Mouse (Mus musculus) neural tube, embryonic 14.5 days (tissue): ENCODE data around the gene Synrg. TPM values are rescaled to one million over a fixed set of nuclear protein-coding genes. Genes with fewer than 3 reads are reported as not detected.

ENCODE experiments used
- ATAC-seq: fragments of 200-750 bp; cut with Nextera tagmentation; 2 replicates; pipeline ENCODE4 v1.8.0; 2017; ENCODE audit warnings: low read depth, mild to moderate bottlenecking, moderate TSS enrichment, moderate library complexity
- H3K27ac ChIP-seq: fragments of 300-500 bp; sonication (generic); 2 replicates; pipeline ENCODE4 v1.5.1; 2014; ENCODE audit warnings: low read depth, mild to moderate bottlenecking, control low read depth, low read length, moderate library complexity, mixed read lengths
- H3K27me3 ChIP-seq: fragments of 300-500 bp; sonication (generic); 2 replicates; pipeline ENCODE4 v1.6.1; 2014; ENCODE audit warnings: low read length; ENCODE audit not compliant: control insufficient read depth, insufficient read depth
- H3K36me3 ChIP-seq: fragments of 300-500 bp; sonication (generic); 2 replicates; pipeline ENCODE4 v1.6.1; 2014; ENCODE audit warnings: low read length, mixed read lengths; ENCODE audit not compliant: control insufficient read depth, insufficient read depth
- H3K4me1 ChIP-seq: fragments of 300-500 bp; sonication (generic); 2 replicates; pipeline ENCODE4 v1.6.1; 2014; ENCODE audit warnings: low read length; ENCODE audit not compliant: control insufficient read depth, insufficient read depth
- H3K4me2 ChIP-seq: fragments of 300-500 bp; sonication (generic); 2 replicates; pipeline ENCODE4 v1.6.1; 2014; ENCODE audit warnings: mild to moderate bottlenecking, low read depth, low read length, control low read depth
- H3K4me3 ChIP-seq: fragments of 300-500 bp; sonication (generic); 2 replicates; pipeline ENCODE4 v1.5.1; 2014; ENCODE audit warnings: low read depth, low read length, control low read depth, mixed read lengths
- H3K9ac ChIP-seq: fragments of 300-500 bp; sonication (generic); replicated peaks from 2 replicates; pipeline ENCODE4 v1.6.1; 2014; ENCODE audit warnings: low read depth, mild to moderate bottlenecking, control low read depth, low read length, mixed read lengths
- H3K9me3 ChIP-seq: fragments of 300-500 bp; sonication (generic); 2 replicates; pipeline ENCODE4 v1.6.1; 2016; ENCODE audit warnings: low read length; ENCODE audit not compliant: control insufficient read depth
- WGBS: fragments of 180-500 bp; shearing (Covaris S2); extraction: QIAGEN DNeasy Blood & Tissue Kit; methylation state at CpG from one replicate; pipeline ENCODE4 v1.1.7; 2014; 5-methylcytosine and 5-hydroxymethylcytosine counted together
- polyA plus RNA-seq: library from polyadenylated mRNA; unstranded; fragments of >200 nt; fragmentation: Nextera tagmentation; extraction: Ambion mirVana; gene quantifications from 2 replicates; pipeline ENCODE4 v1.2.1, GENCODE M21; 2014

Gene Synrg
- polyA plus RNA-seq, 1 experiment from 2014 or later: 24.9 TPM

GRCm38 (mm10) chr11:84042808-84043762, 78.9 kb downstream of the Synrg start:
- H3K4me2 ChIP-seq: no peak overlapping the region
- H3K27ac ChIP-seq: peak overlapping the region; percentile 66
- H3K27me3 ChIP-seq: no peaks in the 10 kb centered on the region
- ATAC-seq: peak; percentile 87
- H3K9me3 ChIP-seq: no peaks in the 10 kb centered on the region
- peaks cover 15% of the 10 kb centered on the region for H3K4me1 ChIP-seq
- no peak overlapping the region for H3K4me3 ChIP-seq
- H3K36me3 ChIP-seq: peaks cover 18% of the 10 kb centered on the region
- 14% methylated on average over 14 of the region's 14 CpGs for WGBS
- no peak overlapping the region for H3K9ac ChIP-seq

GRCm38 (mm10) chr11:84044988-84045387, 80.8 kb downstream of the Synrg start:
- no peak overlapping the region for H3K4me3 ChIP-seq
- H3K4me1 ChIP-seq: peaks cover 19% of the 10 kb centered on the region
- no peaks in the 10 kb centered on the region for H3K27me3 ChIP-seq
- H3K4me2 ChIP-seq: no peak overlapping the region
- WGBS: 46% methylated on average over 1 of the region's 1 CpGs
- no peak for ATAC-seq
- no peak overlapping the region for H3K27ac ChIP-seq
- H3K9ac ChIP-seq: no peak overlapping the region
- no peaks in the 10 kb centered on the region for H3K9me3 ChIP-seq
- peaks cover 14% of the 10 kb centered on the region for H3K36me3 ChIP-seq

GRCm38 (mm10) chr11:84047270-84047669, 83.0 kb downstream of the Synrg start:
- Histone ChIP-seq H3K4me1 (peaks cover 19% of the 10 kb centered on the region), H3K9ac (no peak overlapping the region), H3K4me3 (no peak overlapping the region), H3K36me3 (no peaks in the 10 kb centered on the region), H3K9me3 (no peaks in the 10 kb centered on the region), H3K27me3 (no peaks in the 10 kb centered on the region), H3K27ac (no peak overlapping the region), H3K4me2 (no peak overlapping the region)
- no peak for ATAC-seq
- 77% methylated on average over 4 of the region's 4 CpGs for WGBS

GRCm38 (mm10) chr11:84048411-84048810, 84.2 kb downstream of the Synrg start:
- Histone ChIP-seq H3K36me3 (no peaks in the 10 kb centered on the region), H3K4me2 (no peak overlapping the region), H3K4me3 (no peak overlapping the region), H3K9me3 (no peaks in the 10 kb centered on the region), H3K9ac (no peak overlapping the region), H3K27ac (no peak overlapping the region), H3K4me1 (peaks cover 9% of the 10 kb centered on the region), H3K27me3 (no peaks in the 10 kb centered on the region)
- 49% methylated on average over 10 of the region's 10 CpGs for WGBS
- peak; percentile 60; the same call in 1 of the 2 replicates for ATAC-seq

- H3K4me2 ChIP-seq: no peak overlapping the region
- H3K27me3 ChIP-seq: no peaks in the 10 kb centered on the region
- H3K4me1 ChIP-seq: 0 out of 2 replicates have a peak, but pooled peaks cover 4% of the 10 kb centered on the region
- ATAC-seq: no peak
- no peaks in the 10 kb centered on the region for H3K36me3 ChIP-seq
- H3K9ac ChIP-seq: no peak overlapping the region
- H3K4me3 ChIP-seq: no peak overlapping the region
- H3K27ac ChIP-seq: no peak overlapping the region
- WGBS: 89% methylated on average over 7 of the region's 7 CpGs
- H3K9me3 ChIP-seq: no peaks in the 10 kb centered on the region
Measured at GRCm38 (mm10) chr11:84053055-84053454, 88.8 kb downstream of the Synrg start.

GRCm38 (mm10) chr11:84053524-84054163, 89.4 kb downstream of the Synrg start:
- H3K36me3 ChIP-seq: no peaks in the 10 kb centered on the region
- no peaks in the 10 kb centered on the region for H3K9me3 ChIP-seq
- peak overlapping the region; percentile 29; the same call in 1 of the 2 replicates for H3K27ac ChIP-seq
- no peak overlapping the region for H3K9ac ChIP-seq
- 52% methylated on average over 10 of the region's 10 CpGs for WGBS
- H3K4me2 ChIP-seq: no peak overlapping the region
- no peaks in the 10 kb centered on the region for H3K4me1 ChIP-seq
- ATAC-seq: peak; percentile 69
- no peaks in the 10 kb centered on the region for H3K27me3 ChIP-seq
- H3K4me3 ChIP-seq: no peak overlapping the region

GRCm38 (mm10) chr11:84057418-84057817, 93.2 kb downstream of the Synrg start:
- Histone ChIP-seq H3K9me3 (no peaks in the 10 kb centered on the region), H3K4me2 (no peak overlapping the region), H3K27me3 (no peaks in the 10 kb centered on the region), H3K36me3 (no peaks in the 10 kb centered on the region), H3K4me1 (no peaks in the 10 kb centered on the region), H3K9ac (no peak overlapping the region), H3K27ac (no peak overlapping the region), H3K4me3 (no peak overlapping the region)
- WGBS: 100% methylated on average over 2 of the region's 2 CpGs
- ATAC-seq: no peak

- H3K27me3 ChIP-seq: no peaks in the 10 kb centered on the region
- no peak overlapping the region for H3K4me3 ChIP-seq
- no peak overlapping the region for H3K4me2 ChIP-seq
- no peak overlapping the region for H3K27ac ChIP-seq
- H3K9ac ChIP-seq: no peak overlapping the region
- whole genome bisulfite sequencing: 90% methylated on average over 2 of the region's 2 CpGs
- no peaks in the 10 kb centered on the region for H3K36me3 ChIP-seq
- no peaks in the 10 kb centered on the region for H3K4me1 ChIP-seq
- no peaks in the 10 kb centered on the region for H3K9me3 ChIP-seq
- ATAC-seq: no peak
Measured at GRCm38 (mm10) chr11:84059784-84060183, 95.6 kb downstream of the Synrg start.

GRCm38 (mm10) chr11:84060635-84061034, 96.4 kb downstream of the Synrg start:
- Histone ChIP-seq H3K4me2 (no peak overlapping the region), H3K27ac (no peak overlapping the region), H3K4me3 (no peak overlapping the region), H3K27me3 (no peaks in the 10 kb centered on the region), H3K9ac (no peak overlapping the region), H3K9me3 (no peaks in the 10 kb centered on the region), H3K4me1 (no peaks in the 10 kb centered on the region), H3K36me3 (no peaks in the 10 kb centered on the region)
- 69% methylated on average over 6 of the region's 6 CpGs for WGBS
- no peak for ATAC-seq
